Mouse (Mus musculus): ENCODE data around the gene Tgm4. TPM values are rescaled to one million over a fixed set of nuclear protein-coding genes. Genes with fewer than 3 reads are reported as not detected.

The Tgm4 gene
- 0.36 and 0.43 TPM in 2 replicates for polyA plus RNA-seq (2016; fragmentation: Nextera tagmentation; extraction: Ambion mirVana)

- H3K27ac ChIP-seq: no peak within 1 kb of the TSS
- peaks cover 8% of the 10 kb centered on the region; the same call in 1 of the 2 replicates for H3K4me1 ChIP-seq
- no peak for DNase-seq (ENCODE audit: extremely low spot score, low spot score)
- H3K4me3 ChIP-seq: no peak within 1 kb of the TSS
- no peaks in the 10 kb centered on the region for H3K9me3 ChIP-seq
- no peaks in the 10 kb centered on the region for H3K36me3 ChIP-seq (replicated peaks)
- WGBS: 88% methylated on average over 4 of the region's 4 CpGs
- H3K27me3 ChIP-seq (ENCODE audit: poor library complexity, severe bottlenecking): no peaks in the 10 kb centered on the region
These were observed at the start of gene Tgm4 for GRCm38 (mm10) chr9:123034426-123034825. Gene Tgm4 (plus strand): TSS chr9:123034726.

DNA sequence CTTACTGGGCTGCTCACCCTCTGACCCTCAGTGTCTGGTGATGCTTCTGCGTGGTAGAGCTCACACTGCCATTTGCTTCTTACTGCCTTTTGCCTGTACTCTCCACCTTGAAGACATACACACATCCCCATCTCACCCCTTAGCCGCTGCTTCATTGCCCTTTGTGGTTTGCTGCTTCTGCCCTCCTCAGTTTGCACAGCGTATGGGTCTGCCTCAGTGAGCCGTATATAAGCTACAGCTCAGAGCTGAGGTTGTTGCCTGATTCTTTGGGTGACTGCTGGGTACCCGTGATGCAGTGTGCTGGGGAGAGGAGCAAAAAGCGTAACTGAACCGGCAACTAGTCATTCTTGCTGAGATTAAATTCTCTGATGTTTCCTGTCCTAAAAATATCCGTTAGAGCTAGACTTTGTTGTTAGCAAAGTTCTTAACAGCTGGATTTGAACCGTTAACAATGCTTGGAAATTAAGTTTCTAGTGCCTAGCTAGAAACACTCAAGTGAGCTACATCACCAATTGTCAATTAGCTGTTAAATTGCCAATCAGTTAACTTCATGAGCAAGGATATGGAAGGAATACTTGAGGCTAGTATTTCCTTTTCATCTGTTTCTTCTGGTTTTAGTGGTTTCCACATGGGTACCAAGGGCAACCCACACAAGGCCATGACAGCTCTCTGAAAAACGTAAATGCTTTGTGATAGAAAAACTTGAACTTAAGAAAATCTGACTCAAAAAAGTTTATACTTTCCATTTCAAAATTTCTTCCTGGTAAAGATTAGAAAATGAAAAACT lies 35.9 kb upstream of the Tgm4 start:
- Histone ChIP-seq H3K9me3 (no peaks in the 10 kb centered on the region), H3K36me3 (replicated peaks) (peaks cover 97% of the 10 kb centered on the region), H3K4me1 (no peaks in the 10 kb centered on the region), H3K27ac (no peak overlapping the region), H3K27me3 (ENCODE audit: poor library complexity, severe bottlenecking) (no peaks in the 10 kb centered on the region), H3K4me3 (no peak overlapping the region)
- WGBS: 92% methylated on average over 10 of the region's 10 CpGs
- no peak for DNase-seq (ENCODE audit: extremely low spot score, low spot score)

DNA sequence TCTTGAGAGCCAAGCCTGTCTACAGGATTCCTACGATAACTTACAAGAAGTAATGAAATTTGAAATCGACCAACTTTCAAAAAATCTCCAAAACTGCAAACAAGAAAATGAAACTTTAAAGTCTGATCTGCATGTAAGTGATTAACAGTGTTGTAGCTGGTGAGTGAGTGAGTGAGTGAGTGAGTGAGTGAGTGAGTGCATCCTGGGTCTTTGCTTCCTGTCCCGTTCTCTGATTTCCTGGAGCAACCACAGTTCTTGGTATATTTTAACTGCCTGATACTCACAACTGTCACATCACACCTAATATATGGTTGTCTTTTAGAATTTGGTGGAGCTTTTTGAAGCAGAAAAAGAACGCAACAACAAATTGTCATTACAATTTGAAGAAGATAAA lies 35.3 kb upstream of the Tgm4 start:
- no peak for DNase-seq (ENCODE audit: extremely low spot score, low spot score)
- no peak overlapping the region for H3K27ac ChIP-seq
- no peaks in the 10 kb centered on the region for H3K27me3 ChIP-seq (ENCODE audit: poor library complexity, severe bottlenecking)
- 97% methylated on average over 4 of the region's 4 CpGs for WGBS
- H3K9me3 ChIP-seq: no peaks in the 10 kb centered on the region
- no peak overlapping the region for H3K4me3 ChIP-seq
- peaks cover 97% of the 10 kb centered on the region for H3K36me3 ChIP-seq (replicated peaks)
- H3K4me1 ChIP-seq: no peaks in the 10 kb centered on the region

DNA sequence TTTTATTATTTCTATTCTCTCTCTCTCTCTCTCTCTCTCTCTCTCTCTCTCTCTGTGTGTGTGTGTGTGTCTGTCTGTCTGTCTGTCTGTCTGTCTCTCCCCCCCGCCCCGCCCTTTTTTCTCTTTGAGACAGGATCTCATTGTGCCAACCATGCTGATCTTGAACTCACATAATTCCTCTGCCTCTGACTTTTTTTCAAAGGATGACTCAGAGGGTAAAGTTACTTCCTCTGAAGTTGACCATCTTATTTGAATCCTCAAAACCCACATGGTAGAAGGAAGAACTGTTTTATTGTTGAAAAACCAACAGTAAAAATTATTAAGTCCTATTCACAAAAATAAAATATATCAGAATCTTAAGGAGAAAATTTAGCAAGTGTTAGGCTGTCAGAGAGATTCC lies 29.8 kb upstream of the Tgm4 start:
- H3K27ac ChIP-seq: no peak overlapping the region
- peaks cover 100% of the 10 kb centered on the region for H3K36me3 ChIP-seq (replicated peaks)
- H3K9me3 ChIP-seq: no peaks in the 10 kb centered on the region
- DNase-seq (ENCODE audit: extremely low spot score, low spot score): no peak
- 94% methylated on average over 2 of the region's 2 CpGs for WGBS
- no peaks in the 10 kb centered on the region for H3K4me1 ChIP-seq
- H3K27me3 ChIP-seq (ENCODE audit: poor library complexity, severe bottlenecking): no peaks in the 10 kb centered on the region
- H3K4me3 ChIP-seq: no peak overlapping the region

DNA sequence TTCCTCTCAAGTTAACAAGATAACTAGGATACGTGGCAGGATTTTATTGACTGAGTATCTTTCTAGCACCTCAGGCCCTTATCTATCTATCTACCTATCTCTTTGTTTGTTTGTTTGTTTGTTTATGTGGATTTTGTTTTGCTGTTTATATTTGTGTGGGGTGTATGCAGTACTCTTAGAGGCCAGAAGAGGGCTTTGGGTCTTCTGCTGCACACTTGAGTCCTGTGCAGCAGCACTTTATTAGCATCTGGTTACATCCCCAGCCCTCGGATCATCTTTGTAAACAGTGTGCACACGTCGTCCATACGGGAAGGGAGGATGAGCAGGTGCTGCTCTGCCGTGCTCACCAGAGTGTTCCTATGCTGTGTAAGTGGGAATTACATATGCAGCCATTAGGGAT lies 28.5 kb upstream of the Tgm4 start:
- peaks cover 100% of the 10 kb centered on the region for H3K36me3 ChIP-seq (replicated peaks)
- 95% methylated on average over 6 of the region's 6 CpGs for WGBS

GRCm38 (mm10) chr9:123020995-123021631 lies 13.4 kb upstream of the Tgm4 start, which contains the start of gene Tmem42:
Gene Tmem42 (plus strand): TSS chr9:123021326.
- peaks cover 32% of the 10 kb centered on the region for H3K36me3 ChIP-seq (replicated peaks)
- H3K27ac ChIP-seq: peak within 1 kb of the TSS; percentile 97
- peak; percentile 87 for DNase-seq (ENCODE audit: extremely low spot score, low spot score)
- peaks cover 6% of the 10 kb centered on the region; the same call in 1 of the 2 replicates for H3K27me3 ChIP-seq (ENCODE audit: poor library complexity, severe bottlenecking)
- under 1% methylated on average over 58 of the region's 69 CpGs for WGBS
- H3K9me3 ChIP-seq: no peaks in the 10 kb centered on the region
- H3K4me1 ChIP-seq: peaks cover 25% of the 10 kb centered on the region
- peak within 1 kb of the TSS; percentile 80 for H3K4me3 ChIP-seq

More for the DNA sequence above, 28.5 kb upstream of the Tgm4 start:
- no peak for DNase-seq (ENCODE audit: extremely low spot score, low spot score)
- Histone ChIP-seq H3K27me3 (ENCODE audit: poor library complexity, severe bottlenecking) (no peaks in the 10 kb centered on the region), H3K9me3 (no peaks in the 10 kb centered on the region), H3K27ac (no peak overlapping the region), H3K4me1 (no peaks in the 10 kb centered on the region), H3K4me3 (no peak overlapping the region)

- H3K9me3 ChIP-seq: no peaks in the 10 kb centered on the region
- H3K4me3 ChIP-seq: peak overlapping the region; percentile 80
- 49% methylated on average over 16 of the region's 24 CpGs for WGBS
- H3K27me3 ChIP-seq (ENCODE audit: poor library complexity, severe bottlenecking): peaks cover 6% of the 10 kb centered on the region; the same call in 1 of the 2 replicates
- H3K27ac ChIP-seq: peak overlapping the region; percentile 97
- no peak for DNase-seq (ENCODE audit: extremely low spot score, low spot score)
- peaks cover 25% of the 10 kb centered on the region for H3K36me3 ChIP-seq (replicated peaks)
- peaks cover 25% of the 10 kb centered on the region for H3K4me1 ChIP-seq
These were observed 12.7 kb upstream of the Tgm4 start for GRCm38 (mm10) chr9:123021636-123022379.

DNA sequence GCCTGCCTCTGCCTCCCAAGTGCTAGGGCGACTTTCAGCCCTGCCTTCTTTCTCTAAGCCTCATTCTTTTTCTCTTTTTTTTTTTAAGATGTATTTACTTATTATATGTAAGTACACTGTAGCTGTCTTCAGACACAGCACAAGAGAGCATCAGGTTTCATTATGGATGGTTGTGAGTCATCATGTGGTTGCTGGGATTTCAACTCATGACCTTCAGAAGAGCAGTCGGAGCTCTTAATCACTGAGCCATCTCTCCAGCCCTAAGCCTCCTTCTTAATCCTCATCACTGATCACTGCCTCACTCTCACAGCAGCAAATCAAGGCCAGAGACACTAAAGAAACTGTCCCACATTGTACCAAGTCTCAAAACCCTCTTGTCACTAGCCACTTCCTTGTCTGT lies 10.3 kb upstream of the Tgm4 start:
- DNase-seq (ENCODE audit: extremely low spot score, low spot score): no peak
- WGBS: 89% methylated on average over 2 of the region's 2 CpGs
- H3K9me3 ChIP-seq: no peaks in the 10 kb centered on the region
- H3K27ac ChIP-seq: no peak overlapping the region
- H3K27me3 ChIP-seq (ENCODE audit: poor library complexity, severe bottlenecking): peaks cover 6% of the 10 kb centered on the region; the same call in 1 of the 2 replicates
- H3K4me3 ChIP-seq: no peak overlapping the region
- peaks cover 2% of the 10 kb centered on the region; the same call in 1 of the 2 replicates for H3K36me3 ChIP-seq (replicated peaks)
- peaks cover 21% of the 10 kb centered on the region for H3K4me1 ChIP-seq

GRCm38 (mm10) chr9:123031496-123032246 lies 2.9 kb upstream of the Tgm4 start:
- H3K27ac ChIP-seq: no peak overlapping the region
- WGBS: 88% methylated on average over 13 of the region's 13 CpGs
- H3K27me3 ChIP-seq (ENCODE audit: poor library complexity, severe bottlenecking): no peaks in the 10 kb centered on the region
- H3K9me3 ChIP-seq: no peaks in the 10 kb centered on the region
- no peak overlapping the region for H3K4me3 ChIP-seq
- no peak for DNase-seq (ENCODE audit: extremely low spot score, low spot score)
- H3K4me1 ChIP-seq: peaks cover 8% of the 10 kb centered on the region; the same call in 1 of the 2 replicates
- H3K36me3 ChIP-seq (replicated peaks): no peaks in the 10 kb centered on the region

- no peaks in the 10 kb centered on the region for H3K4me1 ChIP-seq
- H3K4me3 ChIP-seq: no peak overlapping the region
- DNase-seq (ENCODE audit: extremely low spot score, low spot score): no peak
- 88% methylated on average over 1 of the region's 1 CpGs for WGBS
- H3K27ac ChIP-seq: no peak overlapping the region
- no peaks in the 10 kb centered on the region for H3K27me3 ChIP-seq (ENCODE audit: poor library complexity, severe bottlenecking)
- H3K36me3 ChIP-seq (replicated peaks): no peaks in the 10 kb centered on the region
- no peaks in the 10 kb centered on the region for H3K9me3 ChIP-seq
These were observed 13.1 kb downstream of the Tgm4 start for GRCm38 (mm10) chr9:123047665-123048064.

DNA sequence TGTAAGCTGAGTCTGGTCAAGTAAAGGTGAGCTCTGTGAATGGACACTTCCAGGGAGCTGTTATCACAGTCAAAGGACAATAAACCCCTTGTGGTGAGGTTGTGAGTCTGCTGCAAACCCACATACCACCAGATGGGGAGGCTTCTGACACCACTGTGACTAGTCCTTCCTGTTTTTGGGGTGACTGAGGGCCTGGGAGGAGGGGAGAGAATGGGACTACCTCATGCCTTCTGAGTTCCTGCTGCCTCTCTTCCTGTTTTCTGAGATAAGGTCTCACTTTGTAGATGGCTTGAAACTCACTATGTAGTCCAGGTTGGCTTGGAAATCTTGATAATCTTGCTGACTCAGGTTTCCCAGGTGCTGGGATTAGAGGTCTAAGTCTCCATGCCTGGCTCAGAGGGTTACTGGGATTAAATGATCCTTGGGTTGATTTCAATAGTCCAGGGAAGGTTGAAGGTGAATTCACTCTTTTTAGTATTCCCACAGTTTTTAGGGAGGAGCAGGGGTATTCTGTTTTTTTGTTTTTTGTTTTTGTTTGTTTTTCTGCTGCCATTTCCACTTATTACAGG lies 24.3 kb downstream of the Tgm4 start:
- Histone ChIP-seq H3K36me3 (replicated peaks) (no peaks in the 10 kb centered on the region), H3K4me3 (no peak overlapping the region), H3K27me3 (ENCODE audit: poor library complexity, severe bottlenecking) (no peaks in the 10 kb centered on the region), H3K4me1 (no peaks in the 10 kb centered on the region), H3K27ac (no peak overlapping the region), H3K9me3 (no peaks in the 10 kb centered on the region)
- no peak for DNase-seq (ENCODE audit: extremely low spot score, low spot score)

DNA sequence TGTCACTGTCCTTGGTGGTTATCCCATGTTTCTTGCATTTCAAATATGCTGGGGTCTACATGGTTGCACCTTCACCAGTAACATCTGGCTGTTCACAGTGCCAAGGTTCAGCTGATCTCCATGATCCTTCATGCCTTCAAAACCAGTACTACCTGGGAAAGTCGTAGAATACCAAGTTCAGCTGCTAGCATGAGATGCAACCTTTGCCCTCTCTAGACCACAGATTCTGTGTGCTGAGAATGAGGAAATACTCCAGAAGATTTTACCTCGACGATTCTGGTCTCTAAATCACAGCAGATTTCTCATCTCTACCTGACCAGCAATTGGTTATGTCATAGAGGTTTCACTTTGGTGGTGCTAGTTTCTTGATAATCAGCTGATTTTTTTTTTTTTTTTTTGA lies 25.6 kb downstream of the Tgm4 start:
- WGBS: 94% methylated on average over 3 of the region's 3 CpGs
- Histone ChIP-seq H3K9me3 (no peaks in the 10 kb centered on the region), H3K4me3 (no peak overlapping the region), H3K27ac (no peak overlapping the region), H3K36me3 (replicated peaks) (no peaks in the 10 kb centered on the region), H3K4me1 (no peaks in the 10 kb centered on the region), H3K27me3 (ENCODE audit: poor library complexity, severe bottlenecking) (no peaks in the 10 kb centered on the region)
- no peak for DNase-seq (ENCODE audit: extremely low spot score, low spot score)

Data from forebrain, embryonic 10.5 days (tissue).